Mouse (Mus musculus) liver, adult (tissue): Measurements from ENCODE around the gene Tor1b.
A peak's percentile ranks its signal among the peaks of the same experiment; 100 is the strongest.

Experiments
- GATA4 ChIP-seq: IDR thresholded peaks from 2 replicates; pipeline ENCODE4 v1.6.1; 2014; ENCODE audit warnings: mild to moderate bottlenecking, low read length; ENCODE audit not compliant: insufficient replicate concordance

Tor1b gene

DNA sequence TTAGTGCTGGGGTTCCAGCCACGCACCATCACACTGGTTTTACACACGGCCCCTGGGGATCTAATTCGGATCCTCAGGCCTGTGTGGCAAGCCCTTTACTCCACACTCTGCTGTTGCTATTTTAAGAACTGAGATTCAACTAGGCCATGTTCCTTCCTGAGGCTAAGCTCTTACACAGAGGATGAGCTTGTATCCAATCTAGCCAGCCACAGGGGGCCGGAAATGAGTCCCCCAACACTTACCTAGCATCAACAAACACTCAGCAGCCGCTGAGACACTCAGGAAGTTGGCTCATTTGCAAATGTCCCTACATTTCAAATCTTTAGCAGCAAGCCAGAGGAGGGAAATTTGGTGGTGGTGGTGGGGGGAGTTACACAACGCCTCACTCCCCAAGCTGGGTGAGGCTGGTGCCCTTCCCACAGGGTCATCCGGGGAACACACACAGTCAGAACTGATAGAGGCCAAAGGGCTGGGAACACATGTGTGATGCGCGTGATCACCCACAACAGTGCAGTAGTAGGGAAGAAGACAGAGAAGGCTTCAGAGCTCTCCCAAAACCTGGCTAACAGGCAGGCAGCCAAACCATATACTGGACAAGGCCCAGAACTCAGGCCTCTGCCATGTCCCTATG lies 25.5 kb upstream of the Tor1b start:
- TF ChIP-seq GATA4: no peak

DNA sequence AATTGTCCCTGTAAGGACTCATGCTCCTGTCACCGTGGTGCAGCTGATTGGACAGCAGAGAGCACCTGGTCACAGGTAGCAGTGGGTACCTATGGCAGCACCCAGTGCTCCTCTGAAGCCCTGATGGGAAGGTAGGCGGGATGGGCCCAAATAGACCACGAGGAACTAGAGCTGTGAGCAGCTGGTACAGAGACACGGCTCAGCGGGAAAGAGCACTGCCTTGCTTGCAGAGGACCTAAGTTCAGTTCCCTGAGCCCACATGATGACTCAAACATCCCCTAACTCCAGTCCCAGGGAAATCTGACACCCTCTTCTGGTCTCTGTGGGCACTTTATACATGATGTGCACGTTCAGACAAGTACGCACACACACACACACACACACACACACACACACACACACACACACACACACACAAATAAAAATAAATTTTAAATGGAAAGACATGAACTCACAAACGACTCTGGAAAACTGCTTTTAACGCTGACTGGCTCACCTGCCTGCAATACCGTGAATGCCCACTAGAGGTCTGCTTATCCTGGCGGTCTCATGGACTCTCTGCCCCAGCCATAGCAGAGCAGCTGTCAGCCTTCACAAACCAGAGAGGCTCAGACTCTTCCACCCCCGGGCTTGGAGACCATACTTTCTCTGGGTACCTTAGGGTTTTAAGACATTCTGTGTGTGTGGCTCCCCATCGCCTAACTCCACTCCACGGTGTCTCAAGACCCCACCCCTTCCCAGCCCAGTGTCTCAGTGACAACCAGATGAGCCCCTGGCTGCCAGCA lies 24.7 kb upstream of the Tor1b start:
- TF ChIP-seq GATA4: no peak

GRCm38 (mm10) chr2:30928893-30929482 lies 23.8 kb upstream of the Tor1b start:
- no peak for TF ChIP-seq GATA4

- TF ChIP-seq GATA4: no peak
Observed at GRCm38 (mm10) chr2:30929483-30930045, 23.2 kb upstream of the Tor1b start, which contains the start of gene Ptges. Gene Ptges, minus strand, starts transcription at chr2:30929863.

GRCm38 (mm10) chr2:30931922-30932321 lies 20.8 kb upstream of the Tor1b start:
- no peak for TF ChIP-seq GATA4

DNA sequence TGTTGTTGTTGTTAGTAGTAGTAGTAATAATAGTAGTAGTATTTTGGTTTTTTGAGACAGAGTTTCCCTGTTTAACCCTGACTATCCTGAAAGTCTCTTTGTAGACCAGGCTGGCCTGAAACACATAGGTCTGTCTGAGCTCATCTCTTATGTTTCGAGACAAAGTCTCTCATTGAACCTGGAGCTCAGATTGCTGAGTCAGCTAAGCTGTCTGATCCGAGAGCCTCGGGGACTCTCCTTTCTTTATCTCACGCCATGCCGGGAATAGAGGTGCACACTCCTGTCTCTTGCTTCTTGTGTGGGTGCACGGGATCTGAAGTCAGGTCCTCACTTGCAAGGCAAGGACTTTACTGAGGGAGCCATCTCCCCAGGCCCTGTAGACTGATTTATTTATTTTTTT lies 19.7 kb upstream of the Tor1b start:
- no peak for TF ChIP-seq GATA4

GRCm38 (mm10) chr2:30933917-30934450 lies 18.8 kb upstream of the Tor1b start:
- no peak for TF ChIP-seq GATA4

GRCm38 (mm10) chr2:30936808-30937207 lies 16.0 kb upstream of the Tor1b start:
- no peak for TF ChIP-seq GATA4

DNA sequence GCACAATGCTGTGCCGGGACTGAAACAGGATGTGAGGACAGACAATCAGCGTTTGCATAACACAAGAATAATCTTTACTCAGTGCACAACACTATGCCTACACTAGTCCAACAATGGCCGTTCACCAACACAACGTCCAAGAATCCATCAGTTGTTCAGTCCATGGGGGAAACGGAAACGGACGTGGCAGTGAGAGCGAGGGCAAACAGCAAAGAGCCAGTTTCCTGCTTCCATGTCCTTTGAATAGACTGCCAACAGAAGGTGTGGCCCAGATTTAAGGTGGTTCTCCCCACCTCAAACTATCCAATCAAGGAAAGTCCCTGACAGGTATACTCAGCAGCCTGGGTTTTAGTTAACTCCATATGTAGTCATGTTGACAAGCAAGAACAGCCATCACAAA lies 15.0 kb upstream of the Tor1b start:
- no peak for TF ChIP-seq GATA4

DNA sequence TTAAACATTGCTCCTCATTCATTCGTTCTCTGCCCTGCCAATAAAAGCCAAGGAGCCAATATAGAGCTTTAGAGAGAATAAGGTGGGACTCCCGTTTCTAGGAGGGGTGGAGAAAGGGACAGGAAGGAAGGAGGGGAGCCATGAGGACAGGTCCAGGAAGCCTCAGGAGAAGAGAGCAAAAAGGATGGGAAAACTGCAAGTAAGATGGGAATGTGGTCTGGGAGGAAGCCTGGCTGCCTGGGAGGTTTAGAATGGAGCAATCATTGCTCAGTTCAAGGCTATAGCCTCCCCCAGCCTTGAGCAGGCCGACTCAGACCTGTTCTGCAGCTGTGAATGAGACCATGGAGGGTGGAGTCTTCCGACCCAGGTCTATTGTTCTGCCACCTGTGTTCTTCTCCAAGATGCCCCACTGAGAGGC lies 14.2 kb upstream of the Tor1b start:
- no peak for TF ChIP-seq GATA4

DNA sequence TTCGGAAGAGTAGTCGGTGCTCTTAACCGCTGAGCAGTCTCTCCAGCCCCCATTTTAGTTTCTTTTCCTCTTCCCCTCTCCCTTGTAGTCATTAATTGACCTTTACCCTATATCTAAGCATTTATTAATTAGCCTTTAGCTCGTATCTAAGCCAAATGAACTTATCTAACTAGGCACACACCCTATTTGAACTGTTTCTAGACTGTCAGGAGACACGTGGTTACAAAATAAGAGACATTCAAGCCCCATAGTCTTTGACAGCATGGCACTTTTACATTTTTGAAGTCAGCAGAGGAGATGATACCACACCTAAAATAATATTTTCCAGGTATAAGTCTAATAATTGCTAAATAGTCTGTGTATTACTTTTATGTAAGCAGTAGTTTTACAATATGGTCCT lies 11.2 kb upstream of the Tor1b start:
- TF ChIP-seq GATA4: no peak

DNA sequence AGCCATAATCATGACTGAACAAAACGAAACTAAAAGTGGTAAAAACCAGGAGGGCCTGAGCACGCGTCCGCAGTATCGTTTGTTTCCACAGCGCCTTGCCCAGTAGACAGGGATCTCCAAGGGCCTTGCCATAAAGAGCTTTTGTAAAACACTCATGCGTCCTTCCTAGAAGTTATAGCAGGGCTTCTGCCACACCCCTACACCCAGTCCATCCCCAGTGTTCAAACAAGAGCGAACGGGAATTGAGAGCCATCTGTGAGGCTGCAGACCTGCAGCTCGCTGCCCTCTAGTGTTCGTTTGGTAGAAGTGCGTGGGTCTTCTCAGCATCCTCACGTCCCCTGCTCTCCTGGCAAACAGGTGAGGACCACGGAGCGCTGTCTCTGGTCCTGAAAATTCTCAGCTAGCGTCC lies 10.2 kb upstream of the Tor1b start:
- TF ChIP-seq GATA4: no peak

DNA sequence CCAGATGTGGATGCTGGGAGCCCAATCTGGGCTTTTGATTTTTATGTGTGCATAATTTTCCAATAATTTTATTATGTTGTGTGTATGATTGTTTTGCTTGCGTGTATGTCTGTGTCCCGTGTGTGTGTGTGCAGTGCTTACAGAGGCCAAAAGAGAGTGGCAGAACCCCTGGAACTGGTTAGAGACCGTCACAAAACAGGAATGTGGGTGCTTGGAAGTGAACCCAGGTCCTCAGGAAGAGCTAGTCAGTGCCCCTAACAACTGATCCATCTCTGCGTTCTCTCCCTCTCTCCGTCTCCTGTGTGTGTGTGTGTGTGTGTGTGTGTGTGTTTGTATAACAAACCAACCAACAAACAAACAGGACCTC lies 319 bp upstream of the Tor1b start:
- TF ChIP-seq GATA4: no peak

DNA sequence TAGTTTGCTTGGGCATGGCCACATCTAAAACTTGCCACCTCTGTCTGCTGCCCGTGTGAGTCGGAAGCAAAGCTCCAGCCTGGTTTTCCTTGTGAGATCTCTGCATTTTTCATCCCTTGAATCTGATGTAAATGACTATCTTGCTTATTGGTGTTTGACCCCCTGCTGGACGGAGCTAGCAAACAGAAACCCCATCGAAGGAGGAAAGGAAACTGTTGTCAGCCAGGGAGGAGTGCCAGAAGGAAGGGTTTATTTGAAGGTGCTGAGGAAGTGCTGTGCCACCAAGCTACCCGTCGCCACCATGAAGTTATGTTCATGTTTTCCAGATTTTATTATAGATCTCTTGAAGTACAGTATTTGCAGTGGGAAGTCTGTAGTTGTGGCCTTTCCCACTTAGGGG lies 2.0 kb downstream of the Tor1b start:
- no peak for TF ChIP-seq GATA4

DNA sequence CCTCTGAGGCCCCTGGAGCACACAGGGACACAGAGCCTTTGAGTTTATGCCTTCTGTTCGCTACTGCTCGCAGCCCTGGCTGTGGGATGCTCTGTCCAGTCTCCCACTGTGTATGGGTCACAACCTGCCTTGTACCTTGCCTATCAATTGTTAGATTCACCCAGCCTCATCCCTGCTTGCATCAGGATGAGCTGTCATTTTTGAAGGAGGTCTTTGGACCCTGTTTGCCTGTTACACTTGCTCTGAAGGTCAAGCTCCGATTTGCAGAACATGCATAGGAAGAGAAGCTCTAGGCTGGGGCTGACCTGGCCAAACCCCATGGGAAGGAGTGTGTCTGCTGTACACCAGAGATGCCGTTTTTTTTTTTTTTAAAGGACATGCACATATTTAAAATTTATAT lies 4.8 kb downstream of the Tor1b start:
- TF ChIP-seq GATA4: no peak

DNA sequence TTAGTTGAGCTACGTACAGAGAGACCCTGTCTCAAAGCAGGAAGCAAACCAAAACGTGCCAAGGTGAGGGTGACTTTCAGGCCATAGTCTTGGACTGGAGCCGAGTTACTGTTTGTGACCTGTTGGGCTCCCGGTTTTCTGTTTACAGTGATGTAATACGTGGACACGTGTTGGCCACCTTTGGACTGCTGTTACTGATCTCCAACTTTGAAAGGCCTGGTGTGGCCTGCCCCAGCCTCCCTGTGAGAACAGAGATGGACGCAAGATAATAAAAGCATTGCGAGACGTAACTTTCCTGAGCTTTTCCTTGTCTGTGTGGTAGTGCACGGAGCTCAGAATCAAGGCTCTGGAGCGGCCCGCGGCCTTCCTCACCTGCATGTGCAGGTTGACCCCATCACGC lies 6.0 kb downstream of the Tor1b start:
- peak; percentile 62; the same call in 1 of the 2 replicates for TF ChIP-seq GATA4
